Mouse (Mus musculus) MEL (cell line): Measurements from ENCODE around the gene Anapc4.

Experiments
- BHLHE40 ChIP-seq: IDR thresholded peaks from 2 replicates; pipeline ENCODE4 v1.6.1; 2012; ENCODE audit warnings: low read depth, mild to moderate bottlenecking, inconsistent platforms, low read length, improper control_type of control experiment, borderline replicate concordance
- CHD2 ChIP-seq: IDR thresholded peaks from 2 replicates; pipeline ENCODE4 v1.6.1; 2011; ENCODE audit warnings: low read length, improper control_type of control experiment
- CTCF ChIP-seq, 3 experiments: IDR thresholded peaks in 2 of 3; conservative IDR thresholded peaks in 1 of 3; 2 replicates each; pipeline ENCODE4 v1.5.1; 2011 to 2012; ENCODE audit warnings: low read length in 3 of 3, low read depth in 2 of 3, mild to moderate bottlenecking in 2 of 3, improper control_type of control experiment in 1 of 3, inconsistent platforms in 1 of 3, mixed read lengths in 1 of 3, moderate library complexity in 1 of 3; ENCODE audit not compliant: control insufficient read depth in 1 of 3, insufficient read depth in 1 of 3, poor library complexity in 1 of 3, severe bottlenecking in 1 of 3
- EP300 ChIP-seq, 2 experiments: IDR thresholded peaks; 2 replicates each; pipeline ENCODE4 v1.6.1; 2011; ENCODE audit warnings: improper control_type of control experiment in 2 of 2, low read length in 2 of 2, low read depth in 1 of 2, mild to moderate bottlenecking in 1 of 2
- MAFK ChIP-seq: IDR thresholded peaks from 2 replicates; pipeline ENCODE4 v1.6.1; 2011; ENCODE audit warnings: low read depth, mild to moderate bottlenecking, low read length, improper control_type of control experiment, borderline replicate concordance
- MAX ChIP-seq: IDR thresholded peaks from 2 replicates; pipeline ENCODE4 v1.6.1; 2011; ENCODE audit warnings: low read length, improper control_type of control experiment
- MYB ChIP-seq: IDR thresholded peaks from 2 replicates; pipeline ENCODE4 v1.6.1; 2011; ENCODE audit warnings: mild to moderate bottlenecking, low read depth, low read length, improper control_type of control experiment
- POLR2A ChIP-seq, 2 experiments: IDR thresholded peaks; 2 replicates each; pipeline ENCODE4 v1.6.1; 2011 to 2012; ENCODE audit warnings: low read length in 2 of 2, mild to moderate bottlenecking in 2 of 2, control low read depth in 1 of 2, improper control_type of control experiment in 1 of 2, low read depth in 1 of 2, moderate library complexity in 1 of 2; ENCODE audit not compliant: control insufficient read depth in 1 of 2, insufficient read depth in 1 of 2, poor library complexity in 1 of 2
- TAL1 ChIP-seq: IDR thresholded peaks from 2 replicates; pipeline ENCODE4 v1.6.1; 2012; ENCODE audit warnings: mild to moderate bottlenecking, inconsistent platforms, low read length, moderate library complexity, mixed read lengths
- TBP ChIP-seq: IDR thresholded peaks from 2 replicates; pipeline ENCODE4 v1.8.0; 2011; ENCODE audit warnings: low read depth, low read length, improper control_type of control experiment
- TCF12 ChIP-seq: IDR thresholded peaks from 2 replicates; pipeline ENCODE4 v1.6.1; 2014; ENCODE audit warnings: low read depth, mild to moderate bottlenecking, inconsistent platforms, low read length, improper control_type of control experiment, moderate library complexity
- ZC3H11A ChIP-seq: IDR thresholded peaks from 2 replicates; pipeline ENCODE4 v1.6.1; 2012; ENCODE audit warnings: low read depth, mild to moderate bottlenecking, inconsistent platforms, low read length, improper control_type of control experiment
- ZNF384 ChIP-seq: IDR thresholded peaks from 2 replicates; pipeline ENCODE4 v1.6.1; 2012; ENCODE audit warnings: low read depth, mild to moderate bottlenecking, inconsistent platforms, low read length, improper control_type of control experiment

- no peak for TF ChIP-seq ZNF384
- no peak for TF ChIP-seq BHLHE40
- no peak for TF ChIP-seq CTCF (IDR thresholded peaks at IDR 0.05 in 2 of 3, conservative IDR thresholded peaks at IDR 0.05 in 1 of 3; ENCODE audit: control insufficient read depth in 1 of 3, insufficient read depth in 1 of 3, low read depth in 2 of 3, low read length in 3 of 3, poor library complexity in 1 of 3, severe bottlenecking in 1 of 3)
- TF ChIP-seq TCF12, result no peak
- TF ChIP-seq TBP, result no peak
- no peak for TF ChIP-seq TAL1
- no peak for TF ChIP-seq EP300 (IDR thresholded peaks at IDR 0.05; ENCODE audit: low read depth in 1 of 2, low read length in 2 of 2)
- no peak for TF ChIP-seq MAX
- TF ChIP-seq MAFK, result no peak
- TF ChIP-seq CHD2, result no peak
- no peak for TF ChIP-seq MYB
- TF ChIP-seq ZC3H11A, result no peak
- no peak for TF ChIP-seq POLR2A (IDR thresholded peaks at IDR 0.05; ENCODE audit: control insufficient read depth in 1 of 2, insufficient read depth in 1 of 2, low read depth in 1 of 2, low read length in 2 of 2, poor library complexity in 1 of 2)
Observed at GRCm38 (mm10) chr5:52805801-52806200, 28.0 kb upstream of the Anapc4 start.
